In the genomic region with DNA sequence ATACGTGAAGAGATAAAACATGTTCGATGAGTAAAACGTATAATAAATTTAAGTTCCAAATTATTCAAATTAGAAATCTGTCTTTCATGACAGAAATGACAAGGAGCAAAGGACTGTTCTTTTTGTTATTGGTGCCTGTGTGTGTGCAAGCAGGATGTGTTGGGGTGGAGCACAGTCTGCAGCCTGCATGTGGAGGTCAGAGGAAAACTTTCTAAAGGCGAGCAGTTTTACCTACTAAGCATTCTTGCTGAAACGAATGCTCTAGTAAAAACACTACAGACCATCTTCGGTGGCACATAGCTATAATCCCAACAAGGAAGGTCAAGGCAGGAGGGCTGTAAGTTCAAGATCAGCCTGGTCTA, we compare ENCODE assay signal across 16 mouse cellular contexts.
DNase-seq lines count a peak whose midpoint lies in the region; ATAC-seq and TF ChIP-seq lines count a peak whose summit lies in the region.
"Had no signal": no experiment of that assay in that cellular context is flagged by ENCODE, and none has a peak within 500 bp of the region (broad histone marks: within the 10 kb centered on the region; RNA-seq: fewer than 3 reads in every experiment).

No protein-coding gene starts in this region.

- no peak overlapping the region for H3K9ac ChIP-seq in heart, postnatal 0 days (replicated peaks; ENCODE audit: low read depth, low read length)
- H3K9ac ChIP-seq in liver, embryonic 11.5 days (ENCODE audit: low read depth, low read length), result no peak overlapping the region
- no peak overlapping the region for H3K9ac ChIP-seq in liver, embryonic 12.5 days
- no peak overlapping the region for H3K9ac ChIP-seq in intestine, embryonic 15.5 days
- H3K9ac ChIP-seq: forebrain, postnatal 0 days; hindbrain, embryonic 12.5 days had no signal

- no peaks in the 10 kb centered on the region for H3K9me3 ChIP-seq in heart, postnatal 0 days (replicated peaks; ENCODE audit: control insufficient read depth, low read length)
- no peaks in the 10 kb centered on the region for H3K9me3 ChIP-seq in liver, embryonic 11.5 days (ENCODE audit: control insufficient read depth, low read length)
- H3K9me3 ChIP-seq in liver, embryonic 12.5 days (replicated peaks), result no peaks in the 10 kb centered on the region
- H3K9me3 ChIP-seq in intestine, embryonic 15.5 days, result no peaks in the 10 kb centered on the region
- 0 out of 2 replicates have a peak, but pooled peaks cover 5% of the 10 kb centered on the region for H3K9me3 ChIP-seq in hindbrain, embryonic 10.5 days
- H3K9me3 ChIP-seq: hindbrain, embryonic 12.5 days had no signal

- H3K36me3 ChIP-seq in heart, postnatal 0 days (replicated peaks; ENCODE audit: control insufficient read depth, insufficient read depth, low read length), result peaks cover 4% of the 10 kb centered on the region; the same call in 1 of the 2 replicates
- H3K36me3 ChIP-seq in liver, embryonic 11.5 days (ENCODE audit: control insufficient read depth, insufficient read depth, low read length), result no peaks in the 10 kb centered on the region
- no peaks in the 10 kb centered on the region for H3K36me3 ChIP-seq in liver, embryonic 12.5 days
- H3K36me3 ChIP-seq in intestine, embryonic 15.5 days, result no peaks in the 10 kb centered on the region
- H3K36me3 ChIP-seq in hindbrain, embryonic 10.5 days, result 0 out of 2 replicates have a peak, but pooled peaks cover 7% of the 10 kb centered on the region
- H3K36me3 ChIP-seq: hindbrain, embryonic 12.5 days had no signal

- H3K4me3 ChIP-seq in gastrocnemius, adult 2 months, result no peak overlapping the region
- no peak overlapping the region for H3K4me3 ChIP-seq in heart, postnatal 0 days (ENCODE audit: low read depth, low read length)
- no peak overlapping the region for H3K4me3 ChIP-seq in liver, embryonic 11.5 days (ENCODE audit: low read depth, low read length)
- H3K4me3 ChIP-seq in liver, embryonic 12.5 days, result no peak overlapping the region
- H3K4me3 ChIP-seq in intestine, embryonic 15.5 days (replicated peaks), result no peak overlapping the region
- no peak overlapping the region for H3K4me3 ChIP-seq in hindbrain, embryonic 10.5 days
- H3K4me3 ChIP-seq: erythroblast, embryonic 14.5 days; hindbrain, embryonic 12.5 days had no signal

- DNase-seq in gastrocnemius, adult 2 months, result no peak
- DNase-seq in gastrocnemius, postnatal 25 days, result no peak
- DNase-seq in heart, postnatal 0 days (ENCODE audit: low spot score), result peak; percentile 38
- DNase-seq in heart, postnatal 14 days, result no peak
- DNase-seq in liver, embryonic 11.5 days (ENCODE audit: low spot score), result no peak
- no peak for DNase-seq in hindbrain, embryonic 10.5 days (ENCODE audit: low spot score)
- DNase-seq: adrenal gland, postnatal 10 days; cerebellum, adult 8-10 months; forebrain, postnatal 0 days; kidney, adult 18-20 months; right cerebral cortex, postnatal 4 days had no signal

- intact Hi-C loops in gastrocnemius, adult 2 months (cut with DNase I), result no loop called here
- intact Hi-C loops in heart, postnatal 14 days (cut with DNase I), result no loop called here

- TF ChIP-seq CTCF in gastrocnemius, adult 2 months (IDR thresholded peaks at IDR 0.05), result no peak
- TF ChIP-seq CTCF in heart, postnatal 0 days (IDR thresholded peaks at IDR 0.05; ENCODE audit: low read depth), result no peak

- no peak for TF ChIP-seq EP300 in heart, postnatal 0 days (IDR thresholded peaks at IDR 0.05; ENCODE audit: low read depth)

- 23% methylated on average over 6 of the region's 6 CpGs for WGBS in heart, postnatal 0 days
- WGBS in liver, embryonic 11.5 days, result 36% methylated on average over 6 of the region's 6 CpGs
- 51% methylated on average over 6 of the region's 6 CpGs for WGBS in liver, embryonic 12.5 days (ENCODE audit: insufficient replicate concordance)
- WGBS in intestine, embryonic 15.5 days, result 11% methylated on average over 6 of the region's 6 CpGs
- 83% methylated on average over 6 of the region's 6 CpGs for WGBS in hindbrain, embryonic 10.5 days

- peak overlapping the region; percentile 1 for H3K4me2 ChIP-seq in heart, postnatal 0 days (ENCODE audit: low read depth, low read length)
- H3K4me2 ChIP-seq in liver, embryonic 11.5 days, result no peak overlapping the region
- no peak overlapping the region for H3K4me2 ChIP-seq in liver, embryonic 12.5 days
- 0 out of 2 replicates have a peak overlapping the region, but pooled peaks have one; percentile 7 for H3K4me2 ChIP-seq in intestine, embryonic 15.5 days (replicated peaks)
- H3K4me2 ChIP-seq: hindbrain, embryonic 12.5 days had no signal

- H3K27me3 ChIP-seq in heart, postnatal 0 days (ENCODE audit: control insufficient read depth, insufficient read depth, low read length), result no peaks in the 10 kb centered on the region
- no peaks in the 10 kb centered on the region for H3K27me3 ChIP-seq in liver, embryonic 11.5 days (replicated peaks; ENCODE audit: control insufficient read depth, insufficient read depth, low read length)
- no peaks in the 10 kb centered on the region for H3K27me3 ChIP-seq in liver, embryonic 12.5 days (replicated peaks)
- no peaks in the 10 kb centered on the region for H3K27me3 ChIP-seq in intestine, embryonic 15.5 days (replicated peaks)
- no peaks in the 10 kb centered on the region for H3K27me3 ChIP-seq in hindbrain, embryonic 10.5 days (ENCODE audit: insufficient read depth, poor library complexity, severe bottlenecking)
- H3K27me3 ChIP-seq: CH12.LX; hindbrain, embryonic 12.5 days had no signal

- peaks cover 45% of the 10 kb centered on the region for H3K4me1 ChIP-seq in heart, postnatal 0 days (ENCODE audit: control insufficient read depth, insufficient read depth)
- H3K4me1 ChIP-seq in liver, embryonic 11.5 days (replicated peaks; ENCODE audit: control insufficient read depth, insufficient read depth, low read length), result peaks cover 23% of the 10 kb centered on the region
- H3K4me1 ChIP-seq in liver, embryonic 12.5 days, result peaks cover 29% of the 10 kb centered on the region
- peaks cover 23% of the 10 kb centered on the region for H3K4me1 ChIP-seq in intestine, embryonic 15.5 days (replicated peaks)
- peaks cover 22% of the 10 kb centered on the region for H3K4me1 ChIP-seq in hindbrain, embryonic 10.5 days (replicated peaks)

- ATAC-seq in heart, postnatal 0 days (ENCODE audit: insufficient read depth, low read depth), result 0 out of 2 replicates have a peak, but pooled peaks have one; percentile 33
- no peak; the same call in 1 of the 2 replicates for ATAC-seq in liver, embryonic 11.5 days (replicated peaks; ENCODE audit: low FRiP score)
- ATAC-seq in liver, embryonic 12.5 days, result no peak; the same call in 1 of the 2 replicates
- ATAC-seq in intestine, embryonic 15.5 days, result no peak
- ATAC-seq: forebrain, postnatal 0 days had no signal

- peak overlapping the region; percentile 13; the same call in 1 of the 2 replicates for H3K27ac ChIP-seq in gastrocnemius, adult 2 months
- H3K27ac ChIP-seq in heart, postnatal 0 days (ENCODE audit: low read depth), result peak overlapping the region; percentile 67
- peak overlapping the region; percentile 32 for H3K27ac ChIP-seq in liver, embryonic 11.5 days (ENCODE audit: low read depth, low read length)
- no peak overlapping the region; the same call in 1 of the 2 replicates for H3K27ac ChIP-seq in liver, embryonic 12.5 days
- H3K27ac ChIP-seq in intestine, embryonic 15.5 days, result no peak overlapping the region
- no peak overlapping the region for H3K27ac ChIP-seq in hindbrain, embryonic 10.5 days
- H3K27ac ChIP-seq: hindbrain, embryonic 12.5 days had no signal

Comparison
In these comparisons a context has a peak if more than half of its experiments do, and no peak if none do; other contexts are left out.
1. H3K27ac ChIP-seq: peak in gastrocnemius, adult 2 months (single experiment), heart, postnatal 0 days (single experiment) and liver, embryonic 11.5 days (single experiment); none in liver, embryonic 12.5 days (single experiment), intestine, embryonic 15.5 days (single experiment) and hindbrain, embryonic 10.5 days (single experiment).
2. H3K4me2 ChIP-seq: peak in heart, postnatal 0 days (single experiment) and intestine, embryonic 15.5 days (single experiment); none in liver, embryonic 11.5 days (single experiment) and liver, embryonic 12.5 days (single experiment).